Mouse (Mus musculus) lung, embryonic 14.5 days (tissue): ENCODE results near the gene Lin28b. TPM values are rescaled to one million over a fixed set of nuclear protein-coding genes. Genes with fewer than 3 reads are reported as not detected.

Experiments
- ATAC-seq: fragments of 200-750 bp; cut with Nextera tagmentation; 2 replicates; pipeline ENCODE4 v1.8.0; 2017; ENCODE audit warnings: mild to moderate bottlenecking, moderate TSS enrichment, moderate library complexity; ENCODE audit not compliant: insufficient read depth
- DNase-seq: peaks from one replicate; pipeline ENCODE4 v3.0.0-alpha.2; 2015
- H3K27ac ChIP-seq: fragments of 300-500 bp; sonication (generic); 2 replicates; pipeline ENCODE4 v1.5.1; 2014; ENCODE audit warnings: low read depth, mild to moderate bottlenecking, moderate library complexity
- H3K27me3 ChIP-seq: fragments of 300-500 bp; sonication (generic); 2 replicates; pipeline ENCODE4 v1.6.1; 2014; ENCODE audit warnings: low read length, control low read depth; ENCODE audit not compliant: insufficient read depth
- H3K36me3 ChIP-seq: fragments of 300-500 bp; sonication (generic); 2 replicates; pipeline ENCODE4 v1.6.1; 2014; ENCODE audit warnings: control low read depth; ENCODE audit not compliant: insufficient read depth
- H3K4me1 ChIP-seq: fragments of 300-500 bp; sonication (generic); 2 replicates; pipeline ENCODE4 v1.6.1; 2014; ENCODE audit warnings: antibody characterized with exemption, control low read depth; ENCODE audit not compliant: insufficient read depth
- H3K4me2 ChIP-seq: fragments of 300-500 bp; sonication (generic); 2 replicates; pipeline ENCODE4 v1.6.1; 2014; ENCODE audit warnings: mild to moderate bottlenecking
- H3K4me3 ChIP-seq: fragments of 300-500 bp; sonication (generic); 2 replicates; pipeline ENCODE4 v1.5.1; 2014; ENCODE audit warnings: low read depth, low read length
- H3K9ac ChIP-seq: fragments of 300-500 bp; sonication (generic); 2 replicates; pipeline ENCODE4 v1.6.1; 2014
- H3K9me3 ChIP-seq: fragments of 300-500 bp; sonication (generic); 2 replicates; pipeline ENCODE4 v1.6.1; 2016; ENCODE audit warnings: low read depth, low read length, control low read depth
- CTCF ChIP-seq: IDR thresholded peaks from 2 replicates; pipeline ENCODE4 v1.5.1; 2016; ENCODE audit warnings: antibody characterized with exemption, low read depth
- WGBS: fragments of 180-500 bp; shearing (Covaris S2); extraction: QIAGEN DNeasy Blood & Tissue Kit; methylation state at CpG from one replicate; pipeline ENCODE4 v1.1.7; 2014; 5-methylcytosine and 5-hydroxymethylcytosine counted together
- polyA plus RNA-seq: library from polyadenylated mRNA; unstranded; fragments of >200 nt; fragmentation: Nextera tagmentation; extraction: Ambion mirVana; gene quantifications from 2 replicates; pipeline ENCODE4 v1.2.1, GENCODE M21; 2014

The Lin28b gene
- polyA plus RNA-seq, 1 experiment from 2014 or later = 1.6 TPM

DNA sequence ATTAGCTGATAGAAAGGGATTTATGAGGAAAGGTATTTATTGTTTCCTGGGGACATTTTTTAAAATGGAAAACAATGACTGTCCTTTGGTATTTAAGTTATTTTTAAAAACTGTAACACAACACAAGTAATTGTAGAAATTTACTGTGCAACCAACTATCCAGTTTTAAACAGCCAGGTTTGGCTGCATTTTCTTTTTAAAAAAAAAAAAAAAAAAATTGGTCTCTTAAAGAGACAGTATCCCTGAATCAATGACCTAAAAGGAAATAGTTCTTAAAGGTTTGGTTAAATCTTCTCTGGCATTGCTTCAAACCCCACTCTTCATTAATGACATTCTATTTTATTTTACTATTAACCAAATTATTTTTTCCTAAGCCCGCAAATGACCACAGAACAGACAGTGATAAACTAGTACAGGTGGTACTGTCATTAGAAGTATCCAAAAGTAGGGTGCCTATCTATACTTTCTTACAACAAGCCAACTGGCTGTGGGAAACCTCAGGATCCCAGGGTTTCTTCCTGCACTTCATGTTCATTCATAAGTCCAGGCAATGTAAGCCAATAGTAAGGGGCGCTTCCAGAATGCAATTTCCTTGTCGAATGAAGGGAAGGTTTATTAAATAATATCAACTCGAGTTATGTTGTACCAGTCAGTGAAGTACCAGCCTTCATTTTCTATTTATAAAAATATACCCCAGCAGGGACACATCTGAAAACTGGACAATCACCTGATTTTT is 17.8 kb downstream of the Lin28b start:
- peak overlapping the region; percentile 53; the same call in 1 of the 2 replicates for H3K9ac ChIP-seq

GRCm38 (mm10) chr10:45458637-45459036 is 27.6 kb downstream of the Lin28b start:
- H3K9me3 ChIP-seq = no peaks in the 10 kb centered on the region
- H3K9ac ChIP-seq = no peak overlapping the region
- H3K27ac ChIP-seq = no peak overlapping the region
- no peak for DNase-seq
- no peak overlapping the region for H3K4me2 ChIP-seq
- no peaks in the 10 kb centered on the region for H3K27me3 ChIP-seq
- TF ChIP-seq CTCF = no peak
- H3K36me3 ChIP-seq = no peaks in the 10 kb centered on the region
- no peaks in the 10 kb centered on the region for H3K4me1 ChIP-seq
- ATAC-seq = no peak
- H3K4me3 ChIP-seq = no peak overlapping the region
- 36% methylated on average over 2 of the region's 2 CpGs for WGBS

More for the DNA sequence above, 17.8 kb downstream of the Lin28b start:
- ATAC-seq (no peak), DNase-seq (no peak)
- WGBS = 22% methylated on average over 4 of the region's 4 CpGs
- H3K27ac ChIP-seq = no peak overlapping the region
- no peaks in the 10 kb centered on the region for H3K9me3 ChIP-seq
- peaks cover 22% of the 10 kb centered on the region for H3K27me3 ChIP-seq
- no peak for TF ChIP-seq CTCF
- H3K4me1 ChIP-seq = no peaks in the 10 kb centered on the region
- H3K36me3 ChIP-seq = no peaks in the 10 kb centered on the region
- H3K4me3 ChIP-seq = peak overlapping the region; percentile 46
- peak overlapping the region; percentile 78 for H3K4me2 ChIP-seq

DNA sequence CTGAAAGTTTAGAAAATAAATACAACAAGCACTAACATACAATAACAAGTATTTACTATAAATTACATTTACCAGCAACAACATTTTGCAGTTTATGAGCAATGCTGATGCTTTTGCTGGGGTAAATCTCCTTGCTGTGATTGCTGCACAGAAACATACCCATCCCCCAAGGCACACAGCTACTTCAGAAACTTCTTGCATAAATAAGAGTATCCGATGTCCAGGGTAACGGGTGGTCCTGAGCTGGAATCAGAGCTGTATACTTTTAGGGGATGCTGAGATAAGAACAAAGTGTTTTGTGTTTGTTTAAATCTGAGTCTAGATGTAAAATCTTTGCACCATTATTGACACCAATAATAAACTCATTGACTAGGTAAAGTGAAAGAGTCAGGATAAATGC is 28.1 kb downstream of the Lin28b start:
- DNase-seq (no peak), ATAC-seq (no peak)
- H3K36me3 ChIP-seq = no peaks in the 10 kb centered on the region
- no peaks in the 10 kb centered on the region for H3K27me3 ChIP-seq
- TF ChIP-seq CTCF = no peak
- WGBS = 14% methylated on average over 2 of the region's 2 CpGs
- H3K9me3 ChIP-seq = no peaks in the 10 kb centered on the region
- H3K27ac ChIP-seq = no peak overlapping the region
- H3K4me1 ChIP-seq = no peaks in the 10 kb centered on the region
- H3K9ac ChIP-seq = no peak overlapping the region
- no peak overlapping the region for H3K4me3 ChIP-seq
- H3K4me2 ChIP-seq = no peak overlapping the region

GRCm38 (mm10) chr10:45446625-45447024 is 39.6 kb downstream of the Lin28b start:
- TF ChIP-seq CTCF = no peak
- Histone ChIP-seq H3K36me3 (no peaks in the 10 kb centered on the region), H3K27me3 (no peaks in the 10 kb centered on the region), H3K4me1 (no peaks in the 10 kb centered on the region), H3K27ac (no peak overlapping the region), H3K4me2 (peak overlapping the region; percentile 39), H3K9ac (no peak overlapping the region), H3K9me3 (no peaks in the 10 kb centered on the region), H3K4me3 (no peak overlapping the region)
- no peak for ATAC-seq
- DNase-seq = no peak

DNA sequence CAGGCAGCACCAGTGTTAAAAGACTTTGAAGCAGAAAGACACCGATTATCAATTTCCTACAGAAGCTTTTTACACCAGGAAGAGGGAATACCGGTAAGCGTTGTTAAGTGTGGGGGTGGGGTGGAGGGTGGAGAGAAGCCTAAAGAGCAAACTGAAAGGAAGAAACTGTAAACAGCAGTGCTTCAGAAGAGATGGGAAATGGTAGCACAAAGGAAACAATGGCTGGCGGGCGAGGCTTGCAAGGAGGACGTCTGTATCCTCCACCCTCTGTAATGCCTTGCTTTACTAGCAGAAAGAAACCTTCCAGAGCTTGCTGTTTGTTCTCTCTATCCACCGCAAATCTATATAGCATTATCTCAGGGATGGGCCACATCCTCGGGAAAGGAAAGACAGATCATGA is 40.0 kb downstream of the Lin28b start:
- ATAC-seq = no peak
- H3K4me1 ChIP-seq = no peaks in the 10 kb centered on the region
- H3K4me2 ChIP-seq = peak overlapping the region; percentile 39
- DNase-seq = peak; percentile 13
- H3K27me3 ChIP-seq = no peaks in the 10 kb centered on the region
- no peak for TF ChIP-seq CTCF
- no peak overlapping the region for H3K27ac ChIP-seq
- no peak overlapping the region for H3K9ac ChIP-seq
- no peaks in the 10 kb centered on the region for H3K36me3 ChIP-seq
- no peaks in the 10 kb centered on the region for H3K9me3 ChIP-seq
- 6% methylated on average over 8 of the region's 8 CpGs for whole genome bisulfite sequencing
- no peak overlapping the region for H3K4me3 ChIP-seq

DNA sequence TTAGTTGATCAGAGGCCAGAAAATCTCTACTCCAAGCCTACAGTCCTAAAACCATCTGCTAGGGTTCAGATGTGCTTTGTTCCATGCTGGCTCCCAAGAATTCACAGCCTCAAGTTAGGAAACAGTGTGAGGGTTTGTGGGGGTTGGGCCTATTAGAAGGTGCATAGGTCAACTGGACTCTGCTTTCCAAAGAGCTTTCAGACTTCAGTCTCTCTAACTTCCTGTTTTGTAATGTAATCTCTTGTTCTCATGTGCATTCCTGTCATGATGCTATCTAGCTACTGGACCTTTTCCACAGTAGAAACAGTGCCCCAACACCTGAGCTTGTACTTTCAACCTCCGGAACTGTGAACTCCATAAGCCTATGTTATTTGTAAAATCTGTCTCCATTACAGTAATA is 63.8 kb downstream of the Lin28b start:
- WGBS = 53% methylated on average over 1 of the region's 1 CpGs
- Histone ChIP-seq H3K27ac (no peak overlapping the region), H3K4me3 (no peak overlapping the region), H3K4me1 (no peaks in the 10 kb centered on the region), H3K9me3 (no peaks in the 10 kb centered on the region), H3K4me2 (no peak overlapping the region), H3K36me3 (no peaks in the 10 kb centered on the region), H3K9ac (no peak overlapping the region), H3K27me3 (no peaks in the 10 kb centered on the region)
- no peak for TF ChIP-seq CTCF
- DNase-seq (no peak), ATAC-seq (no peak)

- no peak overlapping the region for H3K4me2 ChIP-seq
- WGBS = 67% methylated on average over 5 of the region's 5 CpGs
- H3K4me3 ChIP-seq = no peak overlapping the region
- no peaks in the 10 kb centered on the region for H3K27me3 ChIP-seq
- H3K9me3 ChIP-seq = no peaks in the 10 kb centered on the region
- ATAC-seq (no peak), DNase-seq (no peak)
- no peak overlapping the region for H3K27ac ChIP-seq
- H3K36me3 ChIP-seq = no peaks in the 10 kb centered on the region
- H3K4me1 ChIP-seq = no peaks in the 10 kb centered on the region
- no peak overlapping the region for H3K9ac ChIP-seq
- no peak for TF ChIP-seq CTCF
Measured at GRCm38 (mm10) chr10:45412144-45412543, 74.1 kb downstream of the Lin28b start.

DNA sequence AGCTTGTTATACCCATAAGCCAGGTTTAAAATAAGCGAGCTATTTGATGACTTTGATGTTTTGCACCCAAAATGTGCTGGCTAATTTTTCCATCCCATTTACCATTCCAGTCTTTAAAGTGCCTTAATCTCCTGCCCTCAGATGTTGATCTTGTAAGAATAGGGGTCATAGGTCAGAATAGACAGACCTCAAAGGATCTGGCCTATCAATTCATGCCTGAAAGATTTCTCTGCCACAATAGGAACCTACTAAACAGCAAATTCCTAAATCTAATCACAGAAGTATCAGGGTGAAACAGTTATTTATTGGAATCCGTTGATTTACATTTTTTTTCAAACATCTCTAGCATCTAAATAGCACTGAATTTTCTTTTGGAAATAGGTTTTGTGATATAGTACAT is 74.5 kb downstream of the Lin28b start:
- WGBS = 61% methylated on average over 2 of the region's 2 CpGs
- Histone ChIP-seq H3K4me3 (no peak overlapping the region), H3K27ac (no peak overlapping the region), H3K9ac (no peak overlapping the region), H3K27me3 (no peaks in the 10 kb centered on the region), H3K4me1 (no peaks in the 10 kb centered on the region), H3K36me3 (no peaks in the 10 kb centered on the region), H3K4me2 (no peak overlapping the region), H3K9me3 (no peaks in the 10 kb centered on the region)
- DNase-seq (no peak), ATAC-seq (no peak)
- no peak for TF ChIP-seq CTCF
